Mouse (Mus musculus) kidney, postnatal 14 days (tissue): ENCODE results near the gene Vax1.

Experiments
- DNase-seq: peaks from one replicate; pipeline ENCODE4 v3.0.0; 2022; ENCODE audit warnings: mixed read lengths

Gene Vax1

GRCm38 (mm10) chr19:59168386-59168905, 1.4 kb downstream of the Vax1 start:
- DNase-seq: no peak

GRCm38 (mm10) chr19:59167871-59168270, 2.0 kb downstream of the Vax1 start:
- DNase-seq: no peak

- DNase-seq: no peak
Measured at GRCm38 (mm10) chr19:59166879-59167278, 3.0 kb downstream of the Vax1 start.

GRCm38 (mm10) chr19:59166311-59166761, 3.5 kb downstream of the Vax1 start:
- DNase-seq: peak; percentile 35

- DNase-seq: no peak
Measured at GRCm38 (mm10) chr19:59165577-59165976, 4.3 kb downstream of the Vax1 start.

GRCm38 (mm10) chr19:59164896-59165560, 4.8 kb downstream of the Vax1 start:
- no peak for DNase-seq

GRCm38 (mm10) chr19:59164111-59164510, 5.7 kb downstream of the Vax1 start:
- DNase-seq: no peak

GRCm38 (mm10) chr19:59156702-59157101, 13.2 kb downstream of the Vax1 start:
- no peak for DNase-seq

GRCm38 (mm10) chr19:59154171-59154570, 15.7 kb downstream of the Vax1 start:
- DNase-seq: no peak

GRCm38 (mm10) chr19:59145492-59146140, 24.2 kb downstream of the Vax1 start:
- no peak for DNase-seq

GRCm38 (mm10) chr19:59145064-59145463, 24.8 kb downstream of the Vax1 start:
- DNase-seq: no peak

GRCm38 (mm10) chr19:59142206-59142605, 27.6 kb downstream of the Vax1 start:
- no peak for DNase-seq

- DNase-seq: no peak
Measured at GRCm38 (mm10) chr19:59135387-59135786, 34.5 kb downstream of the Vax1 start.

GRCm38 (mm10) chr19:59134916-59135315, 34.9 kb downstream of the Vax1 start:
- DNase-seq: no peak

GRCm38 (mm10) chr19:59133202-59133601, 36.7 kb downstream of the Vax1 start:
- DNase-seq: no peak

- no peak for DNase-seq
Measured at GRCm38 (mm10) chr19:59129671-59130070, 40.2 kb downstream of the Vax1 start.

- DNase-seq: no peak
Measured at GRCm38 (mm10) chr19:59128531-59129204, 41.2 kb downstream of the Vax1 start.

- DNase-seq: no peak
Measured at GRCm38 (mm10) chr19:59127424-59127823, 42.4 kb downstream of the Vax1 start.
